19 mouse cellular contexts compared by ENCODE assay signal in the genomic region with DNA sequence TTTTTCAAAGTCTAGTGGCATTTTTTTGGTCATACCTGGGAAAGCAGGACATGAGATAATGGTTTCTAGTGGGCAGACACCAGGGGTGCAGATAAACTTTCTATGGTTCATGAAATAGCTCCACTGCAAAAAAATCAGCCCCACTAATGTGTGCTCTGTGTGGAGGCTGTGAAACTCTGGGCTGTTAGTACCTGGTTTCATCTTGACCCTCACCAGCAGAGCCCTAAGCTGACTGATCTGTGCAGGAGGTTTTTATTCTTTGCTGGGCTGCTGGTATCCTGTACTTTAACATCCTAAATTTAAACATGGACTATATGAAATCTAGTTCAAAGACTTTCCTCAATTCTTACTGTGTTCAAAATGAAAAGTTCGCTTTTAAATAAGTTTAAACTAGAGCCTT.
DNase-seq lines count a peak whose midpoint lies in the region; ATAC-seq and TF ChIP-seq lines count a peak whose summit lies in the region.
"Had no signal": no experiment of that assay in that cellular context is flagged by ENCODE, and none has a peak within 500 bp of the region (broad histone marks: within the 10 kb centered on the region; RNA-seq: fewer than 3 reads in every experiment).

No protein-coding gene starts in this region.

- no peak for TF ChIP-seq CTCF in midbrain, postnatal 0 days (IDR thresholded peaks at IDR 0.05)

- H3K27ac ChIP-seq in midbrain, embryonic 15.5 days: no peak overlapping the region
- H3K27ac ChIP-seq in midbrain, postnatal 0 days (ENCODE audit: low read depth, low read length): no peak overlapping the region
- H3K27ac ChIP-seq in midbrain, embryonic 16.5 days (ENCODE audit: low read length): no peak overlapping the region
- H3K27ac ChIP-seq in midbrain, embryonic 13.5 days: no peak overlapping the region

- H3K9ac ChIP-seq in midbrain, embryonic 15.5 days: no peak overlapping the region
- H3K9ac ChIP-seq in midbrain, postnatal 0 days (replicated peaks; ENCODE audit: low read length, poor library complexity, severe bottlenecking): no peak overlapping the region
- no peak overlapping the region for H3K9ac ChIP-seq in midbrain, embryonic 16.5 days (ENCODE audit: low read depth, low read length)
- H3K9ac ChIP-seq in midbrain, embryonic 13.5 days (replicated peaks): no peak overlapping the region

- H3K27me3 ChIP-seq in midbrain, embryonic 15.5 days (replicated peaks): no peaks in the 10 kb centered on the region
- no peaks in the 10 kb centered on the region for H3K27me3 ChIP-seq in midbrain, postnatal 0 days (ENCODE audit: insufficient read depth, low read length)
- peaks cover 2% of the 10 kb centered on the region; the same call in 1 of the 2 replicates for H3K27me3 ChIP-seq in midbrain, embryonic 16.5 days (ENCODE audit: control insufficient read depth, insufficient read depth, low read depth, low read length)
- H3K27me3 ChIP-seq in midbrain, embryonic 13.5 days: no peaks in the 10 kb centered on the region
- H3K27me3 ChIP-seq: CH12.LX had no signal

- no peaks in the 10 kb centered on the region for H3K4me1 ChIP-seq in midbrain, embryonic 15.5 days
- no peaks in the 10 kb centered on the region for H3K4me1 ChIP-seq in midbrain, postnatal 0 days (ENCODE audit: insufficient read depth, low read length)
- H3K4me1 ChIP-seq in midbrain, embryonic 16.5 days (ENCODE audit: control insufficient read depth, insufficient read depth, low read length): no peaks in the 10 kb centered on the region
- no peaks in the 10 kb centered on the region for H3K4me1 ChIP-seq in midbrain, embryonic 13.5 days (replicated peaks)

- ATAC-seq in midbrain, embryonic 15.5 days (replicated peaks): peak; percentile 83; the same call in 1 of the 2 replicates
- ATAC-seq in midbrain, postnatal 0 days (ENCODE audit: low FRiP score): no peak
- peak; percentile 88 for ATAC-seq in midbrain, embryonic 16.5 days
- ATAC-seq in midbrain, embryonic 13.5 days: no peak
- ATAC-seq: activated CD4-positive, CD25-positive, alpha-beta regulatory T cell, adult 4 months; CD4-positive, CD25-positive, alpha-beta regulatory T cell, adult 4 months; Patski had no signal

- no peak for DNase-seq in midbrain, postnatal 0 days (ENCODE audit: low spot score)
- DNase-seq: adrenal gland, adult 2 months; adrenal gland, adult 8-10 months; adrenal gland, postnatal 10 days; adrenal gland, postnatal 14 days; adrenal gland, postnatal 25 days; adrenal gland, postnatal 36 days; B cell, adult 2 months; cerebellum, adult 11 months; cerebellum, adult 11-12 months; cerebellum, adult 18-20 months had no signal

- no peak overlapping the region for H3K4me2 ChIP-seq in midbrain, embryonic 15.5 days
- no peak overlapping the region for H3K4me2 ChIP-seq in midbrain, postnatal 0 days (ENCODE audit: low read depth, low read length, poor library complexity, severe bottlenecking)
- H3K4me2 ChIP-seq in midbrain, embryonic 16.5 days (ENCODE audit: low read length): no peak overlapping the region
- no peak overlapping the region for H3K4me2 ChIP-seq in midbrain, embryonic 13.5 days (replicated peaks)

- H3K9me3 ChIP-seq in midbrain, embryonic 15.5 days: no peaks in the 10 kb centered on the region
- H3K9me3 ChIP-seq in midbrain, postnatal 0 days (ENCODE audit: low read length): no peaks in the 10 kb centered on the region
- no peaks in the 10 kb centered on the region for H3K9me3 ChIP-seq in midbrain, embryonic 16.5 days (replicated peaks; ENCODE audit: control insufficient read depth, low read length, poor library complexity, severe bottlenecking)
- no peaks in the 10 kb centered on the region for H3K9me3 ChIP-seq in midbrain, embryonic 13.5 days
- H3K9me3 ChIP-seq: G1E had no signal

- no peaks in the 10 kb centered on the region for H3K36me3 ChIP-seq in midbrain, embryonic 15.5 days (replicated peaks)
- H3K36me3 ChIP-seq in midbrain, postnatal 0 days (ENCODE audit: insufficient read depth, low read length): no peaks in the 10 kb centered on the region
- H3K36me3 ChIP-seq in midbrain, embryonic 16.5 days (ENCODE audit: control insufficient read depth, insufficient read depth, low read length): no peaks in the 10 kb centered on the region
- no peaks in the 10 kb centered on the region for H3K36me3 ChIP-seq in midbrain, embryonic 13.5 days
- H3K36me3 ChIP-seq: G1E had no signal

- no peak overlapping the region for H3K4me3 ChIP-seq in midbrain, embryonic 15.5 days
- no peak overlapping the region for H3K4me3 ChIP-seq in midbrain, postnatal 0 days (ENCODE audit: low read depth, low read length)
- no peak overlapping the region for H3K4me3 ChIP-seq in midbrain, embryonic 16.5 days (ENCODE audit: low read depth, low read length)
- H3K4me3 ChIP-seq in midbrain, embryonic 13.5 days (replicated peaks): no peak overlapping the region

- WGBS in midbrain, embryonic 15.5 days: 79% methylated on average over 1 of the region's 1 CpGs
- 62% methylated on average over 1 of the region's 1 CpGs for WGBS in midbrain, postnatal 0 days
- 84% methylated on average over 1 of the region's 1 CpGs for WGBS in midbrain, embryonic 16.5 days
- WGBS in midbrain, embryonic 13.5 days: 73% methylated on average over 1 of the region's 1 CpGs

Comparison
In these comparisons a context has a peak if more than half of its experiments do, and no peak if none do; other contexts are left out.
1. ATAC-seq: peak in midbrain, embryonic 15.5 days (single experiment) and midbrain, embryonic 16.5 days (single experiment); none in midbrain, postnatal 0 days (single experiment) and midbrain, embryonic 13.5 days (single experiment).